Mouse (Mus musculus) right cerebral cortex, postnatal 36 days (tissue): ENCODE measurements around the gene Exph5.
A peak's percentile ranks its signal among the peaks of the same experiment; 100 is the strongest.

ENCODE experiments used
- DNase-seq, 2 experiments: peaks; one replicate each; pipeline ENCODE4 v3.0.0; 2022; ENCODE audit warnings: low spot score in 2 of 2, mixed read lengths in 1 of 2

The Exph5 gene

GRCm38 (mm10) chr9:53404753-53405722 lies 103.6 kb downstream of the Exph5 start:
- peak in 1 of 2 experiments; percentile 68 for DNase-seq

DNA sequence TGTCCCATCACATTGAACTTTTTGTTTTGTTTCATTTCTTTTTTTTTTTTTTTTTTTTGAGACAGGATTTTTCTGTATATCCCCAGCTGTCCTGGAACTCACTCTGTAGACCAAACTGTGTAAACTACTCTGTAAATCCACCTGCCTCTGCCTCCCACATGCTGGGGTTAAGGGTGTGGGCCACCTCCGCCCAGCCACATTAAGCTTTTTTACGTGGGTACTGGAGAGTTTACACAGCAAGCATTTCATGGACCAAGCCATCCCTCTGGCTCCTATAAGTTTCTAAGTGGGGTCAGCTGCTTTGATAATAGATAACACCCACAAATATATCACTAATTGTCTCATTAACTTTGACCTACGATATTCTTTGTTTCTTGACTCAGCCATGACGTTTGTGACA lies 107.1 kb downstream of the Exph5 start:
- no peak for DNase-seq

DNA sequence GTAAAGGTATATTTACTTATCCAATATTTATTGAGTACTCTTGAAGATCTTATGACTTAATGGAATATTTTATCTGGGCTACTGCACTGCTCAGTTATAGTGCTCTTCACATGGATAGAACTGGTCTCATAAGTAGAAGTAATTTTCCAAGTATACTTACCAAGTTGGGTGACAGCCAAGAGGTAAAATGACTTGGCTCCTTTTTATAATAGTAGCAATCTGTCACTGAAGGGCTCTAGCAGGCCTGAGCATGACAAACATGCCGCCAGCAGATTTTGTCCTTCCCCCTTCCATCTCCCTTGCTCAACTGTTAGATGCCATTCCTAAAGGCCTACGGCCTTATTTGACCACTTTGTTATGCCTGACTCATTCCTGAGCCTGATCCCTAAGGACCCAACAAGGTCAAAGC lies 107.5 kb downstream of the Exph5 start:
- no peak for DNase-seq

GRCm38 (mm10) chr9:53409427-53409826 lies 108.0 kb downstream of the Exph5 start:
- no peak for DNase-seq

DNA sequence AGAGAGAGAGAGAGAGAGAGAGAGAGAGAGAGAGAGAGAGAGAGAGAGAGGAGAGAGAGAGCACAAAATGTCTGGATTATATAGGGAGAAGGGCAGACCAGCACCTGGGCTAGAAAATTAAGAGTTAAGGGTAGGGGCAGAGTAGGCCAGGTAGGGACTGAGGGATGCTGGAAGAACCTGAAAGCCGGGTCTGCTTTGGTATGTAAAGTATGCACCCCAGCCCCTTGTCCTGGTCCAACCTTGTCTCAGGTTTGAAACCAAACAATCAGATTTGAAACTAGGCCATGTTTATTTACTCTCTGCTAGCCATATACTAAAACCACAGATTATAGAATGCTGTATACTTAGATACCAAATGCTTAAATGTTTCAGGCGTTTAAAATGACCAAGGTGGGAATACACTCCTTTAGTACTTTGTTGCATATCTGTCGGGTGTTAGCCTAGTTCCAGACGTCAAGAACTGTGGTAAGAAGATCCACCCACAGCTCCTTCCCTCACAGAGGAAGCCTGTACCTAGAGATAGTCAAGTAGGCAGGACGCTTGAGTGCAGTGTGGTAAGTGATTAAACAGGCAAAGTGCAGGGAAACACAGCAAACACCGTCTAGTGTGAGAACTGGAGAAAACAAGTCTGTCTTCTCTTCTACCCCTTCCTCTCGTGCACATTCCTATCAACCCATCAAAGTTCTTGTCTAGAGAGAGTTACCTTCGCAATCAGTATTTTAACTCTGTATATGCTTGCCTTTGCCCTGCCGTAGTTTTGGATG lies 120.8 kb downstream of the Exph5 start:
- no peak for DNase-seq

- DNase-seq = no peak
Measured at GRCm38 (mm10) chr9:53426726-53427125, 125.3 kb downstream of the Exph5 start.
